9 mouse cellular contexts compared by ENCODE assay signal in the genomic region with DNA sequence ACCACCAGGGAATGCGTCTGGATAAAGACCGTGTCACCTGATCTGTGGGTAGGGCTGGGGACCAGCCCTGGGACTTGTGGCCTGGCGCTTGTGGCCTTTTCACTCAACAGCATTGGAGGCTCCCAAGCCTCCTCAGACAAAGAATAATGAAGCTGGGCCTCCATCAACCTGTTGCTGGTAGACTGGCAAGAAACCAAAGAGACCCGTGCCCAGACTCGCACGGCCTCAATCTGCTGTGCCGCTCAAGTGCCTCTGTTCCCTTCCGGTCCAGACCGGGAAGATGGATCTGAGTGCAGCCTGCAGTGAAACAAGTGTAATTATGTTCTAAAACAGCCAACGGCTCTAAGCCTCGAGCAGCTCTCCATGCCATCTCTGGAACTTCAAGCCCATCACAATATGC. TPM values are rescaled to one million over a fixed set of nuclear protein-coding genes. Genes with fewer than 3 reads are reported as not detected.
DNase-seq lines count a peak whose midpoint lies in the region; ATAC-seq and TF ChIP-seq lines count a peak whose summit lies in the region.
"Had no signal": no experiment of that assay in that cellular context is flagged by ENCODE, and none has a peak within 500 bp of the region (broad histone marks: within the 10 kb centered on the region; RNA-seq: fewer than 3 reads in every experiment).

No protein-coding gene starts in this region.

- DNase-seq in left cerebral cortex, postnatal 4 days, result peak; percentile 48
- DNase-seq in left cerebral cortex, postnatal 25 days (ENCODE audit: low spot score in 2 of 2), result no peak
- DNase-seq in forebrain, embryonic 11.5 days (ENCODE audit: low spot score), result no peak
- DNase-seq in thymus, postnatal 14 days, result no peak
- DNase-seq in spleen, adult 18-20 months, result no peak
- no peak for DNase-seq in thymus, adult 2 months
- DNase-seq: cerebellum, adult 8-10 months had no signal

- H3K4me1 ChIP-seq in forebrain, embryonic 11.5 days (replicated peaks; ENCODE audit: control insufficient read depth, insufficient read depth, low read length), result peaks cover 51% of the 10 kb centered on the region
- H3K4me1 ChIP-seq in intestine, postnatal 0 days (replicated peaks; ENCODE audit: control insufficient read depth, insufficient read depth, low read length), result peaks cover 18% of the 10 kb centered on the region
- peaks cover 69% of the 10 kb centered on the region for H3K4me1 ChIP-seq in neural tube, embryonic 14.5 days (ENCODE audit: control insufficient read depth, insufficient read depth, low read length)
- H3K4me1 ChIP-seq in thymus, adult 2 months (replicated peaks; ENCODE audit: control insufficient read depth, insufficient read depth, low read length), result peaks cover 45% of the 10 kb centered on the region

- intact Hi-C loops in left cerebral cortex, postnatal 4 days (cut with DNase I), result no loop called here
- intact Hi-C loops in left cerebral cortex, postnatal 25 days (cut with DNase I), result no loop called here

- no peaks in the 10 kb centered on the region for H3K9me3 ChIP-seq in forebrain, embryonic 11.5 days (ENCODE audit: control insufficient read depth, low read length)
- H3K9me3 ChIP-seq in intestine, postnatal 0 days (ENCODE audit: control insufficient read depth), result no peaks in the 10 kb centered on the region
- no peaks in the 10 kb centered on the region for H3K9me3 ChIP-seq in neural tube, embryonic 14.5 days (ENCODE audit: control insufficient read depth, low read length)

- H3K27me3 ChIP-seq in forebrain, embryonic 11.5 days (ENCODE audit: control insufficient read depth, insufficient read depth, low read length), result no peaks in the 10 kb centered on the region
- no peaks in the 10 kb centered on the region for H3K27me3 ChIP-seq in intestine, postnatal 0 days (replicated peaks; ENCODE audit: control insufficient read depth, insufficient read depth, low read length)
- no peaks in the 10 kb centered on the region for H3K27me3 ChIP-seq in neural tube, embryonic 14.5 days (ENCODE audit: control insufficient read depth, insufficient read depth, low read length)
- no peaks in the 10 kb centered on the region for H3K27me3 ChIP-seq in thymus, adult 2 months (ENCODE audit: control insufficient read depth, insufficient read depth, low read length)

- 52% methylated on average over 11 of the region's 11 CpGs for WGBS in forebrain, embryonic 11.5 days
- 28% methylated on average over 11 of the region's 11 CpGs for WGBS in intestine, postnatal 0 days
- 32% methylated on average over 11 of the region's 11 CpGs for WGBS in neural tube, embryonic 14.5 days
- WGBS in thymus, adult 2 months, result 63% methylated on average over 11 of the region's 11 CpGs

- no peak overlapping the region for H3K4me3 ChIP-seq in forebrain, embryonic 11.5 days (ENCODE audit: low read depth, low read length)
- H3K4me3 ChIP-seq in intestine, postnatal 0 days (ENCODE audit: low read depth, low read length), result no peak overlapping the region
- H3K4me3 ChIP-seq in neural tube, embryonic 14.5 days (ENCODE audit: low read depth, low read length), result no peak overlapping the region
- H3K4me3 ChIP-seq in thymus, adult 2 months (ENCODE audit: control insufficient read depth, insufficient read depth, low read length), result no peak overlapping the region

- no peaks in the 10 kb centered on the region for H3K36me3 ChIP-seq in forebrain, embryonic 11.5 days (ENCODE audit: control insufficient read depth, insufficient read depth, low read length)
- H3K36me3 ChIP-seq in intestine, postnatal 0 days (ENCODE audit: control insufficient read depth, insufficient read depth), result no peaks in the 10 kb centered on the region
- H3K36me3 ChIP-seq in neural tube, embryonic 14.5 days (ENCODE audit: control insufficient read depth, insufficient read depth, low read length), result no peaks in the 10 kb centered on the region
- H3K36me3 ChIP-seq in thymus, adult 2 months (ENCODE audit: control insufficient read depth, insufficient read depth, low read length), result no peaks in the 10 kb centered on the region

- no peak for ATAC-seq in forebrain, embryonic 11.5 days (replicated peaks; ENCODE audit: low FRiP score)
- ATAC-seq in intestine, postnatal 0 days, result peak; percentile 35; the same call in 1 of the 2 replicates
- no peak for ATAC-seq in neural tube, embryonic 14.5 days (ENCODE audit: low read depth)

- H3K9ac ChIP-seq in forebrain, embryonic 11.5 days (ENCODE audit: low read length), result no peak overlapping the region; the same call in 1 of the 2 replicates
- no peak overlapping the region for H3K9ac ChIP-seq in intestine, postnatal 0 days (ENCODE audit: low read depth, low read length)
- no peak overlapping the region for H3K9ac ChIP-seq in neural tube, embryonic 14.5 days (replicated peaks; ENCODE audit: low read depth, low read length)

- no peak for TF ChIP-seq CTCF in intestine, postnatal 0 days (IDR thresholded peaks at IDR 0.05; ENCODE audit: low read depth)
- TF ChIP-seq CTCF in thymus, adult 2 months (IDR thresholded peaks at IDR 0.05; ENCODE audit: borderline replicate concordance, control insufficient read depth, extremely low read depth, insufficient read depth, low read length, poor library complexity), result no peak

- TF ChIP-seq POLR2A in thymus, adult 2 months (IDR thresholded peaks at IDR 0.05; ENCODE audit: control insufficient read depth, extremely low read depth, insufficient read depth, low read length, poor library complexity), result no peak

- no peak overlapping the region for H3K27ac ChIP-seq in forebrain, embryonic 11.5 days (ENCODE audit: low read depth, low read length)
- peak overlapping the region; percentile 42 for H3K27ac ChIP-seq in intestine, postnatal 0 days (ENCODE audit: low read depth, low read length)
- H3K27ac ChIP-seq in neural tube, embryonic 14.5 days (ENCODE audit: low read depth, low read length), result no peak overlapping the region
- H3K27ac ChIP-seq in thymus, adult 2 months (ENCODE audit: control insufficient read depth, insufficient read depth, low read length), result no peak overlapping the region

- peak overlapping the region; percentile 1; the same call in 1 of the 2 replicates for H3K4me2 ChIP-seq in forebrain, embryonic 11.5 days (ENCODE audit: low read depth, low read length, severe bottlenecking)
- peak overlapping the region; percentile 54 for H3K4me2 ChIP-seq in intestine, postnatal 0 days (replicated peaks; ENCODE audit: low read depth)
- peak overlapping the region; percentile 32; the same call in 1 of the 2 replicates for H3K4me2 ChIP-seq in neural tube, embryonic 14.5 days (ENCODE audit: low read depth, low read length)

RNA-seq across cellular contexts. Expression of a gene that starts 52.7 kb away (rescaled TPM):
- total RNA-seq in left cerebral cortex, postnatal 4 days (2021), result 10 to 100 TPM; 60.0 to 63.7 TPM
- total RNA-seq in left cerebral cortex, postnatal 25 days (2021), result 10 to 100 TPM; 50.7 to 62.5 TPM
- 72.0 and 73.1 TPM in 2 replicates for polyA plus RNA-seq in forebrain, embryonic 11.5 days (2014; fragmentation: Nextera tagmentation; extraction: Ambion mirVana)
- polyA plus RNA-seq in intestine, postnatal 0 days (2015; fragmentation: Nextera tagmentation; extraction: Ambion mirVana), result 31.1 and 33.0 TPM in 2 replicates
- polyA plus RNA-seq in neural tube, embryonic 14.5 days (2014; fragmentation: Nextera tagmentation; extraction: Ambion mirVana), result 35.6 and 43.3 TPM in 2 replicates
- 107 and 108 TPM in 2 replicates for polyA plus RNA-seq in thymus, adult 2 months (2012; rRNA removed)

Comparison
In these comparisons a context has a peak if more than half of its experiments do, and no peak if none do; other contexts are left out.
1. H3K4me2 ChIP-seq: peak in every context shown above with its lines; median percentile 54 in intestine, postnatal 0 days; 32 in neural tube, embryonic 14.5 days; 1 in forebrain, embryonic 11.5 days.